Mouse (Mus musculus) cerebellum, postnatal 10 days (tissue): ENCODE measurements around the gene Rab3gap2.

Experiments
- DNase-seq, 2 experiments: peaks; one replicate each; pipeline ENCODE4 v3.0.0; 2021; ENCODE audit warnings: mixed read lengths in 2 of 2

Rab3gap2 gene

GRCm38 (mm10) chr1:185203909-185204661, at the start of gene Rab3gap2:
Gene Rab3gap2 (plus strand): TSS chr1:185204117.
- DNase-seq = peak; percentile 100

GRCm38 (mm10) chr1:185173641-185174040, 30.3 kb upstream of the Rab3gap2 start:
- DNase-seq = no peak

DNA sequence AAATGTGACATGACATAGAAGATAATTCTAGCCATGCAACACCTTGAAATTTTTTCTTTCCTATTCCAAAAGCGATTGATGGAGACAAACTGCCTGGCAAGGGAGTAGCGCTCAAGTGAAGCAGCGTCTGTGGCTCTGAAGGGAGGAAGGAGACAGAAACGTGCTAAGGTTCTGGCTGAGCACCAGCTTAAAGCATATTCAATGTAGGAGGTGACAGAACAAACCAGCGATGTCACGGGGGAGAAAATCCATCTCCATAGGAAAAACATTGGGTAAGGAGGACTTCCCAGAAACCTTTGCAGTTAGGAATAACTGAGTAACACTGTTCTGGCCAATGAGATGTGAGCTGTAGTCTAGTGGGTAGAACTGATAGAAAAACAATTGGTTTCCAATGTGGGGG, 26.1 kb upstream of the Rab3gap2 start:
- DNase-seq = no peak

- peak; percentile 51 to 52 for DNase-seq
Measured at GRCm38 (mm10) chr1:185183591-185184330, 20.2 kb upstream of the Rab3gap2 start.

DNA sequence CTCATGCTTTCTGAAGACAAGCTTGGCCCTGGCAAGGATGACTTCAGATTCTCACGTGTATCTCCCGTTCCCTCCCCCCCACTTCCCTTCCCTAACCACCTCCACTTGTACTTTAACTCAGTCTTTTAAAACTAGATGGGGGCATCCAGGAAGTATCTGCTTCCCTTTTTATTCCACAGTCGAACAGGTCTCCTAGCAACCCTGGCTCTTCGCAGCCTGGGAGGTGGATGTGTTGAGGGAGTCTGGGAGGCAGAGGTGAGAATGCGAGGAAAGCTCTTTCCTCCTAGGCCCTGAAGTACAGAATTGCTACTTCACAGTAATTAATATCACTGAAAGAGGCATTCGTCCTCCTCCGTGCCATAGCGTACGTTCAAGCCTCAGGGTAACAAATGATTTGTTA, 18.4 kb upstream of the Rab3gap2 start:
- no peak for DNase-seq

DNA sequence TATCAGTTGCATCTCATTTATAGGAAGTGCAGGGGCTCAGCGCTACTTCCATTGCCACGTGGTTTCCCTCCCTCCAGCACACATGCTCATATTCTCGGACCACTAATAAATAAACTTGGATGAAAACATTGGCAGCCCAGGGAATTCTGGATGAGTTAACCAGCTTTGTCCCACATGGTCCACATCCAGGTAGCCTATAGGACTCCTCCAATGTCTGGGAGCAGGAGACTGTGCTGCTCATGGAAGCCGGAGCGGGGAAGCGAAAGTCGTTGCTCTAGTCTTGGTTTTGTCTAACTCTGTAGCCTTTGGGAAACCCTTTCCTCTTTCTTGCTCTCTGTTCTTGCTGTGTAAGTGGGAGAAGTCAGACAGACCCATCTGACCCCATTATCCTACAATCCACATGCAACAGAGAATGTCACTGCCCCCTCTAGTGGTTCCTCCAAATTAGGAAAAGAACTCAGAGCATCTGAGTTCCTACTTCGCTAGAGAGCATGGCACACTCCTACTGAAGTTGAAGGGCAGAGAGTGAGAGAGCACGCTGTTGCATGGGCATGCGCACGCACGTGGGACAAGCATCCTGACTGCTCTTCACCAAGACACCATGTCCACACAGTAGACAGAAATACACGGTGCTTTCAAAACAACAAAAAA, 16.7 kb upstream of the Rab3gap2 start:
- peak; percentile 68 to 79 for DNase-seq

DNA sequence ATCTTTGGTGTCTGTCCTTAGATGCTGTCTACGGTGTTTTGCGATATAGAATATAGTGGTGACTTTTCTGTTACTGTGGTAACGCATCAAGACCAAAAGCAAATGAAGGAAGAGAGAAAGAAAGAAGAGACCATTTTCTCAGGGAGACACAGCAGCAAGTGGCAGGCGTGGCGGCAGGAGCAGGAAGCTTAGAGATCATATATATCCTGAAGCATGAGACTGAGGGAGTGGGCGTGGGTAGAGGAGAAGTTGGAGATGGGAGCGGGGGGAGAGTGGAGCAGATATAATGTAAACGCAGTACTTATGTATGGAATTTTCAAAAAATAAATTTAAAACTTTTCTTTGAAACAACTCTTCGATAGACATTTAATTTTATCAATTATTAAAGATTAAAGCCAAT, 14.0 kb upstream of the Rab3gap2 start:
- DNase-seq = no peak

GRCm38 (mm10) chr1:185192087-185192486, 11.8 kb upstream of the Rab3gap2 start:
- DNase-seq = no peak

GRCm38 (mm10) chr1:185193509-185193908, 10.4 kb upstream of the Rab3gap2 start:
- DNase-seq = peak; percentile 64 to 80

DNA sequence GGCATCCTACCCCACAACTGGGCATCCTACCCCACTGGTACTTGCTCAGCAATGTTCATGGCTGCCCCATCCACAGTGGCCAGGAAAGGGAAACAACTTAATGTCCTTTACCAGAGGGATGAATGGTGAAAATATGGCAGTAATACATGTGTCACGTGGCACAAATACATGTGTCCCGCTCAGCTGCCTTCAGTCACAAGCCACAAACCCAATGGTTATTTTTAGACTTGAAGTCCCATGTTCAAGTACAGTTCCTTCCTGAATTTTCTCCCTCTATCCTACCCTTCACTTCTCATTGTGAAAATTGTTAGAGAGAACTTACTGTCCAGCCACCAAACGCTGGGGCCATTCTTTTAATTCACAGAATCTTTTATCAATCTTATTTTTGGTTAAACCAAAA, 7.6 kb upstream of the Rab3gap2 start:
- DNase-seq = no peak

DNA sequence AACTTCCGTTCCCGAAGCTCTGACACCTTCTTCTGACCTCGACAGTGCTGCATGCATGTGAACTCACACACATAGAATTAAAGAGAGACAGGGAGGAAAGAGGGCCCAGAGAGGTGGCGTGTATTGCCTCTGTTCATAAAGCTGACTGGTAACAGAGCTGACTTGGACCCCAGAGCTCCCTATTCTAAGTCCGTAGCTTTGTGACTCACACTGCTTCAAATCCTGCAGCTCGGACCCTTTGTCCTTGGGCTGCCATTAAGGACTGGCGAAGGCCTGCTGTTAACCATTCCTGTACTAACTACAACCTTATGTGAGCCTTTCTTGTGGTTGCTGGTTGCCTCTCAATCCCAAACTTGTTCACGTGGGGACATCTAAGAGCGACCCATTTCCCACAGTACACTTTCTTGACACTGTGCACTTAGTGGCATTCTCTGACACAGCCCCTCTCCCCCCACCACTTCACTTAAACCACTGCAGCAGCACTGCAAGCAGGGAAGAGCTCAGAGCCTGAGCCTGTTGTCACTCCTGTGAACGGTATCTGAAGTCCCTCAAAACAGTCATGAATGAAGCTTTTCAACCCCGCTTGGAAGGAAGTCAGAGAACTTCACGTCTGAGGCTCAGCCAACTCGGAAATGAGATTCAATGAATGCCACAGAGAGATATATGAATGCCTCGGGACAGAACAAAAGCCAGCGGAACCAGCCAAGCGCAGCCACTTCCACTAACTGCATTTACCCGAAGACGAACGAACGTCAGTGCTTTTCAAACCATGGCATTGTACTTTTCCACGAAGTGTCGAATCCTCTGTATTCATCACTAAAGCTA, 3.1 kb upstream of the Rab3gap2 start:
- DNase-seq = peak; percentile 10 to 11

GRCm38 (mm10) chr1:185201994-185202393, 1.9 kb upstream of the Rab3gap2 start:
- no peak for DNase-seq

DNA sequence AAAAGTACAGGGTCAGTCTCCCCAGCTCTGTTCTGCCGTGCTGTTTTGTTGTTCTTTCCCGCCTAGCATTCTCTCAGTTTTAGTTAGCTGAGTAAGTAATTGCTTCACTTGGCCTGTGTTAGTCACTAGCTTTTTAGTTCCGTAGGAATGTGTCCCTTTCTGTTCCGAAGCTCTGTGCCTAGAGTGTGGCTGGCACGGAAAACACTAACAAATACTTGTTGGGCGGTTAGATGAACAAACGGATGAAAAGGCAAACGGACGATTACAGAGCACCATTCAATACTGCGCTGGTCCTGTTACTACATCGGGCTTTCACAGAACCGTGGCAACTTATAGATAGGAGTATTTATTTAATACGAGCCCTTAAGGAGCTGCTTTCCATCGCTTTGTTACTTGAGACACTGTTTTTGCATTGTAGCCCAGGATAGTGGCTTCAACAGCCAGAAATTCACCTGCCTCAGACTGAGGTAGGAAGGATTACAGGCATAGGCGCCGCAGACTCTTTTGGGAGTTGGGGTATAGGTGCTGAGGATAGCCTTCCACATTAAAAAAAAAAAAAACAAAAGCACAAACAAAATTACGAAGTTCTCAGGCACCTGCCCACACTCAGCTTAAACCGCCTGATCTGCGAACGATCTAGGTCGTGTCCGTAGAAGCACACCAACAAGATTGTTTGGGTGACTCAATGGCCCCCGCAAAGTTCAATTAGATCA, 565 bp upstream of the Rab3gap2 start:
- DNase-seq = peak; percentile 20 to 43

GRCm38 (mm10) chr1:185205090-185205489, 1.2 kb downstream of the Rab3gap2 start:
- no peak for DNase-seq

DNA sequence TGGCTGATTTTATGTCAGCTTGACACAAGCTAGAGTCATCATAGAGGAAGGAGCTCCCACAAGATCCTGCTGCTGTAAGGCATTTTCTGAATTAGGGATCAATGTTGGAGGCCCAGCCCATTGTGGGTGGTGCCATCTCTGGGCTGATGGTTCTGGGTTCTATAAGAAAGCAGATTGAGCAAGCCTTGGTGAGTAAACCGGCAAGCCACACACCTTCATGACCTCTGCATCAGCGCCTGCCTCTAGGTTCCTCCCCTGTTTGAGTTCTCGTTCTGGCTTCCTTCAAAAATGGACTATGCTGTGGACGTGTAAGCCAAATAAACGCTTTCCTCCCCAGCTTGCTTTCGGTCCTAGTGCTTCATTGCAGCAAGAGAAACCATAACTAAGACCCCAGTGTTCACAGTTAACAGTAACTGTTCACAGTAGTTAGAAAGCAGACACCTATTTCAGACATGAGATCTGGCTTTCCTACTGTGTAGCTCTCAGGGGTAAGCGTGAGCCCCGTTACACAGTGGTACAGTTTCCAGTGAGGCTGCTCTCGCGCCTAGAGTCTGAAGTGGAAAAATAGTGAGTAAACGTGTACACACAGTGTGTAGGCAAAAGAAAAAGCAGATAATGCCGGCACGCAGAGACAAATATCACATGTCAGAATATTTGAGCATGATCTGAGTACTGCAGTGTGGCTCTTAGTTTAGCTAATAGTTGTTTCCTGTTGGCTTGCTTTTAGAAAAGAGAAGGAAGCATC, 4.1 kb downstream of the Rab3gap2 start:
- DNase-seq = no peak

GRCm38 (mm10) chr1:185208766-185209165, 4.8 kb downstream of the Rab3gap2 start:
- DNase-seq = no peak

DNA sequence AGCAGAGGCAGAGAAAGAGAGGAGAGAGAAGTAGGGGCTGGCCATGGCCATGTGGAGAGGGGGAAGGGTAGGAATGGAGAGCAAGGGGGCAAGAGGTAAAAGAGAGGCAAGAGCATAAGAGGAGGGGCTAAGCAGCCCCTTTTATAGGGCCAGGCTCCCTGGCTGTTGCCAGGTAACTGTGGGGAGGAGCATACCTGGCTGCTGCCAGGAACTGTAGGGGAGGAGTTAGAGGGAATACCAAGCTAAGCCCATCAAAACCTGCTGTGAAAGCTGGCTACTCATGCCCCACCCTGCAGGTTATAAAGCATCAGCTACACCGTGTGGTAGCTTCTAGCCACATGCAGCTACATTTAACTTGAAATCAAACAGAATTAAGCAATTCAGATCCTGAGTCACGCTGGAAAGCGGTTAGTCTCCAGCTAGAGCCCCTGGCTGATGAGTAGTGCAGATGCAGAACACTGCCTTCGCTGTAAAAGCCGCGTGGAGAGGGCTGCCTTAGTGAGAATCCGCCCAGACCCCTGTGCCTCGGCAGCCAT, 5.8 kb downstream of the Rab3gap2 start:
- no peak for DNase-seq

DNA sequence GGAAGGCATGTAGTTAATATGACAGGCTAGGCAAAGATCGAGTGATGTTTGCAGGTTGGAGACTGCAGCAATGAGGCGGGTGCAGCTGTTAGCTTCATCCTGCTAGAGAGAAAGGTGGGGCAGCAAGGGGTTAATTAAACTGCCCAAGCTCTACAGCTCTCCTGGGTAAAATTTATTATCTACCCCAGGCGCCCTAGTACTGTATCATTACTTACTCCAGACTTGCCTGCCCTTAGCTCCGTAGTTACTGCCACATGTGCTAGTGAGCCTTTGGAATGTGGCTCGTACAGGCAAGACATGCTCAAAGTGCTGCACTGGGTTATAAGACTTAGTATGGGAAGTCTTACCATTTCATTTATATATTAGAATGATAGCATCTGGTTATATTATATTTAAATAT, 12.4 kb downstream of the Rab3gap2 start:
- DNase-seq = no peak

DNA sequence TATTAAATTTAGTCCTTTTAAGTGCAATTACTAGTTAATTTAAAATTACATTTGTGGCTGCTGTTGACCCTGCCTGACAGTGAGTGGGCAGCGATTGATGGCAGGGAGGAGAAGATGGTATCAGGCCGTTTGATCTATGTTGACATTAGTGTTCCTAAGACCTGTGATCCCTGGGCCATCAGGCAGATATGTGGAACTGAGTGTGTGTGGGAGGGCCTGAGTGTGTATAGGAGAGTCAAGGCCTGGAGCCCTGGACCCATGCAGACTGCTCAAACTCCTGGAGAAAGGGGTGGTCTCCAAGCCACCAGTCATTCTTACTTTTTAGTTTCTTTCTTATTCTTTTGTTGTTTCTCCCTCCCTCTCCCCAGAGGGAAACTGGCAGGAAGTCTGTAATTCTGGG, 12.8 kb downstream of the Rab3gap2 start:
- no peak for DNase-seq

DNA sequence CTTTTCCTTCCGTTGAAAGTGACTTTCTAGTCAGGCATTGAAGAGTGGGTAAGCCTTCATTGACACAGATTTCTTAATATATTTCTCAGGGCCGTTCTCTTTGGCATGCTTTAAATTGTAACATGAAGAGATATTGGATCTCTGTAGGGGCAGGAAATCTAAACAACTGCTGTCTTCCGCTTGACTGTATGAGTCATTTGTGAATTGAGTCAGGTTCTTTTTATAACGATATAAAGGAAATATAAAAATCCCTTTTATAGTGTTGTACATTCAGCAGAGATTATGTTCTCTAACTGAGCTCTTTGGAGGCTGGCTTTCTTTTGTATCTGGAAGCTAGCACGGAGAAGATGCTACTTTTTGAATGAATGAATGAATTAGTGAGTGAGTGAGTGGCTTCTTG, 14.0 kb downstream of the Rab3gap2 start:
- DNase-seq = no peak

DNA sequence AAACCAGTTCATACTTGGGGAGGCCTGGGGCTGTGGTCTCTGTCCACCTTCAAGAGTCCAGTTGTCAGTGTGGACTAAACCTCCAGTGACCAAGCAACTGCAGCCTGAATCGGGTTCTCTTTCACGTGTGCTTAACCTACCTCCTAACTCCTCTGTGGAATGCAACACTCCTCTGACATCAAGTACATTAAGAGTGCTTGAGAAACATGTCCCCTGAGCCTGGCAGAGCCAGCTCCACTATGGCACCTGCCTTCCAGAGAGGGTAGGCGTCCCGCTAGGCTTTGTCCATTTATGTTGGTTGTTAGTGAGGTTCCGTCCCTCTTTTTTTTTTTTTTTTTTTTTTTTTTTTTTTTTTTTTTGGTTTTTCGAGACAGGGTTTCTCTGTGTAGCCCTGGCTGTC, 23.0 kb downstream of the Rab3gap2 start:
- DNase-seq = no peak
